Mouse (Mus musculus) megakaryocyte, adult 5-6 weeks (primary cell): ENCODE measurements at regions not wholly inside any gene's neighbourhood (a gene's known extent, or its start where the extent isn't known, plus 50 kb on each side); places are given as distances from the start of the nearest gene placed in this dataset.

Experiments used
- ATAC-seq: 2 replicates; pipeline ENCODE4 v1.8.0; 2016; ENCODE audit warnings: mild to moderate bottlenecking, inconsistent platforms; ENCODE audit not compliant: poor library complexity, severe bottlenecking

DNA sequence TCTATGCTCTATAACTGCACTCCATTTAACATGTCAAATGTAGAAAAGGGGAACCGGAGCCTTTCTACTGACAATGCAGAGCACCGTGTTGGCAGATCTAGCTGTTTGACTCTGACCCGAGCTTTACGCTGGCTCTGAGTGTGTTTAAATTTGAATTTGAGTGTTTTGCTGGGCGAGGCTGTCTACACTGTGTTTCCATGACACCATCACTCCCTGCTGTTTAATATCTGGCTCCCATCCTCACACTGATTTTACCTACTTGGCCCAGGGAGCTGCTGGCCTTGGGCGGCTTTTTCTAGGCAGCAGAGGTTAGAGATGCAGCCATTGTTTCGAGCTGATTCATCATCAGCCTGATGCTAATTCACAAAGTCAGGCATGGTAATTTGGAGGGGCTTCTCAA is 100.7 kb upstream of the Serp2 start:
- ATAC-seq: peak; percentile 54; the same call in 1 of the 2 replicates

DNA sequence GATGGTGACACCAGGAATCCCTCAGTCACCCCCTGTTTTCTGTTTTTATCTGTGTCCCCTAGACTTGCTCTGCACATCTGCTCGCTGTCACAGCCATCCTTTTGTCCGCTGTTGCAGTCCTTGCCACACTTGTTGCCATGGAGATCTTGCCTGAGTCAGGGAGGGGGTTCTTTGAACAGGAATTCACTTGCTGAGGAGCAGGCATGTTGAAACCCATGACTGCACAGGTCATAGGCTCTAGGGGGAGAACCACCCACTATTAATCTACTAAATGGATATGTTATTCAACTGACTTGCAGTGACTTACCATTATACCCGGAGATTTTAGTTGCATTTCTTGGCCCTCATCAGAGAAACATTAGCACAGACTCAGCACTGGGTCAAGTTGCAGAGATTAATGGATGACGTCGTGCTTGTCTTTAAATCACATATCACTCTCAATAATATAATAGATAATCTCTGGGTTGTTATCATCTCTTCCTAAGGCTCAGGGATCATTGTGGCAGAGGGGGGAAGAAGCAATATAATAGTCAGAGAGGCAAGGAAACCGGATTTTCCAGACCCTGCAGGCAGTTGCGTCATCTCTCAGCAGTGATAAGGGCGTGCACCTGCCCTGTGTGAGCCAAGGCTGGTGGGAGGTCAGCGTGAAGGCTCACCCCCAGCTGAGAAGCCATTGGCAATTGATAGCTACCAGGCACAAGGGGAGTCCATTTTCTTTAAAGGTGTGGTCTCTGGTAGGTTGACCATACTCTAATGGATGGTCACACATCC is 95.9 kb upstream of the Serp2 start:
- no peak for ATAC-seq

DNA sequence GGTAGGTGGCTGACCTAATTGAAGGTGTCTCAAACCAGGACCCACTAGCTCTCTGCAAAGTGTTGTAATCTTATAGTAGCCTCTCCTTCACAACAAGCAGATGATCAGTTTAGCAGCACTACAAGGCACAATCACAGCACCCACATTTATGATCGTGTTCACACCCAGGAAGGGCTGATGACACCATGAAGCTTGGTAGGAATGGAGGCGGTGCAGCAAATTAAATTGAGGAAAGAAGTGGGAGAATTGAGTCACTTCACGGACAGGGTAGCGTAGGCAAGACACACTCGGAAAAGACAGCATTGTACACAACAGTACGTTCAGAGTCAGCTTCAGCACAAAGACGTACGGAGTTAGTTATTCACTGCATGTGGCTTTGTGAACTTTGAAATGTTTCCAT is 94.4 kb upstream of the Serp2 start:
- ATAC-seq: no peak

DNA sequence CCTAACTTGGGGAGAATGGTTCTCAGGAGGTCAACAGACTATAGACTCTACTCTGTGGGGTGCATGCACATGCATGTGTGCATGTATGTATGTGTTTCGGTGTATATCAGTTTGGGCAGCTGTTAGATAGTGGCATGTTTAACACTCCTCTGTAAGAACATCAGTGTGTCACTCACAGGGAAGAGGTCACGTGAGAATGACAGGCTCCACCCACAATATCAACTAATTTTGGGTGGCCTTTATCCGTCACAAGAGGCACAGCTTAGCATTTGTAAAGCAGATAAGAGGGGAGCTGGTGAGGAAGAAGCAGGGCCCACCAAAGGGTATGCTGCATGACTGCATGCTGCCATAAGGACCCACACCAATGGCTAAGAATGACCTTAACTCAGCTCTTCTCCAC is 93.2 kb upstream of the Serp2 start:
- no peak for ATAC-seq

DNA sequence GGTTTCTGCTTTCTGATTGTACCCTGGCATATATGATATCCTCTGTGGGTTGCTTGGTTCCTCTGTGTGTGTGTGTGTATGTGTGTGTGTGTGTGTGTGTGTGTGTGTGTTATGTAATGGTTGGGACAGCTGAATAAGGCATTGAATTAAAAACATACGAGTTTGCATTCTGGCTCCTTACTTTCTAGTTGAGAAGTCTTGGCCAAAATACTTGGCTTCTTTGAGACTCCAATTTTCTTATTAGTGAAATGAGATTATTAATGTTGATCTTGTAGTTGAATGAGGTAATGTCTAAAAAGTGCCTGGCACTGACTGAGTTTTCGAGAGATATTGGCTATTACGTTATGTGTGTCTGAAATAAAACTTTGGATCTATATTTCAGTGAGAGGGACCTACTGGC is 88.0 kb upstream of the Serp2 start:
- ATAC-seq: no peak

DNA sequence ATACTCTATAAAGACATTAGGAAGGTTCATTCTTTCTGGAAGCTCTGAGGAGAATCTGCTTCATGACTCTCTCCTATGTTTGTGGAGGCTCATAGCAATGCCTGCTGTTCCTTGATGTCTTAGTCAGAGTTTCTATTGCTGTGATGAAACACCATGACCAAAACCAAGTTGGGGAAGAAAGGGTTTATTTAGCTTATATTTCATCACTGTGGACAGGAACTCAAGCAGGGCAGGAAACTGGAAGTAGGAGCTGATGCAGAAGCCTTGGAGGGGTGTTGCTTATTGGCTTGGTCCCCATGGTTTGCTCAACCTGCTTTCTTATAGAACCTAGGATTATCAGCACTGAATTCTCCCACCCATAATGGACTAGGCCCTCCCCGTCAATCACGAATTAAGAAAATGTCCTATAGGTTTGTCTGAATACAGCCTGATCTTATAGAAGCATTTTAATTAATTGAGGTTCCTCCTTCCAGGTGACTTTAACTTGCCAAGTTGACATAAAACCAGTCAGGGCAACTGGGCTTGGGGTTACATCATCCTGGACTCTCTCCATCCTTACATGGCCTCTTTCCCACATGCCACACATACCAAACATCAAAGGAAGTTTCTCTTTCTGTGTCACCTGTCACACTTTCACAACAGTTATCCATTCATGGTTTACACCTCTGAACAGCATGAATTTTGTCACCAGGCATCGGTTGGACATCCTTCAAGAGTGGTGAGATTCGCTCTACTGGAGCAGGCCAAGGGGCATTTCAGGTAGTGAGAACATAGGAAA is 85.3 kb upstream of the Serp2 start:
- ATAC-seq: peak; percentile 71

DNA sequence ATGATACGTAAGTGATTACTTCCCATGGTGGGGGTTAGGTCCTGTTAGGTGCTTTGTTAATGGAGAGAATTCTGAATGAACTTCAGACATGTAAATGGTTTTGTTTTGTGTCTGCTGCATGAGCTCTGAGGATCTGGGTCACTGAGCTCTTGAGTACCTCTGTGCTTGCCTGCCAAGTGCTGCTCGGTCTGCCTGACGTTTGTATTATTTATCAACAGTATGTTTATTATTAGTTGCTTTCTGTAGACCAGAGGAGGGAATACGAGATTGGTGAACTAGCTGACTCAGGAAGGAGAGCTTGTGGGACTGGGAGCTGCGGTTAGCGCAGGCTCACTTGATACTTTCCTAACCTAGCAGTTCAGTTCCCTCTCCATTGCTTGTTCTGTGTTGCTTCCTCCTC is 76.5 kb upstream of the Serp2 start:
- ATAC-seq: no peak

DNA sequence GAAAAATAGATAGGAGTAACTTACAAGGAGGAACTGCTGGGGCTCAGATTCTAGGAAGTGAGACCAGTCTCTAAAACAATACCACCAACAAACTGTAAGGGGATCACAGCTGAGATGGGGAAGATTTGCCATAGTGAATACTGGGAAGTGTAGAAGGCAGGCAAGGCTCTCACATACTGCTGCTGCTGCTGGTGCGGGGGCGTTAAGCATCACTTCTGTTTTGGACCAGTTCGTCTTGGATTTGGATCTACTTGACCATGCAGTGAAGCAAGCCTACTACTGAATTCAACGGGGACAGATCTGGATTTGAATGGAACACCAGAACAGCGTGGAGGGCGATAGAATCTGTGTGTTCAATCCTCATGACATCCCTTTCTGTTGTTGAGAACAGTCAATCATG is 76.1 kb upstream of the Serp2 start:
- ATAC-seq: peak; percentile 27; the same call in 1 of the 2 replicates

DNA sequence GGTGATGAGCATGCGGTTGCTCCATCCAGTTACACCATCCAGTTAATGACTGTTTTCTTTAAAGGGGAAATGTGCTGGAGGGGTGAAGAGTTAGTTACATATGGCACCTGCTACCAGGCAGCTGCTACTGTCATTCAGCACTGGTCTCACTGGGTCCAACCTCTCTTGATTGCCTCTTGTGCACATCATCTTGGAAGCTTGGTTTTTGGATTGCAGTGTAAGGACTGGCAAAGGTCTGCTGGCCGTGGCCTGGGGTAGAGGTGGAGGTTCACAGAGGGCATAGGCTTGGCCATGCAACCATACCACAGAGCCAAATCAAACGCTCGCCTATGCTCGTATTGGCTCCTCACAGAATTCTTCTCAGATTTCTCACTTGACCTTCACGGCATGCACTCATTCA is 75.1 kb upstream of the Serp2 start:
- no peak for ATAC-seq

DNA sequence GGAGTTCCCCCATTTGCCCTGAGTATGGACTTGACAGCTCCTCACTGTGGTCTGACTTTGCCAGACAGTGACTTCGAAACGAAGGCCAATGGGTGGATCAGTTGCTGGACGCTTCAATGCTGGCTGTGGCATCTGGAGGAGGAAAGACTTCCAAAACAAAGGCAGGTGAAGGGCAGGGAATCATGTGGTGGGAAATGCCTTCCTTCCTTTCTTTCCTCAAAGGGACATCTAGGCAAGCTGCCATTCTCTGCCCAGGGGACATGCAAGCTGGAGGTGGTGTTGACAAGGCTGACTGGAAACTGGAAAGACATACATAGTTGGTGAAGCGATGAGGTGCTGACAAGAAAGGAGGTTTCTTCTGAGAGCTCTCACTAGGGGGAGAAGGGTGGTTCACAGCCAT is 74.5 kb upstream of the Serp2 start:
- ATAC-seq: no peak

DNA sequence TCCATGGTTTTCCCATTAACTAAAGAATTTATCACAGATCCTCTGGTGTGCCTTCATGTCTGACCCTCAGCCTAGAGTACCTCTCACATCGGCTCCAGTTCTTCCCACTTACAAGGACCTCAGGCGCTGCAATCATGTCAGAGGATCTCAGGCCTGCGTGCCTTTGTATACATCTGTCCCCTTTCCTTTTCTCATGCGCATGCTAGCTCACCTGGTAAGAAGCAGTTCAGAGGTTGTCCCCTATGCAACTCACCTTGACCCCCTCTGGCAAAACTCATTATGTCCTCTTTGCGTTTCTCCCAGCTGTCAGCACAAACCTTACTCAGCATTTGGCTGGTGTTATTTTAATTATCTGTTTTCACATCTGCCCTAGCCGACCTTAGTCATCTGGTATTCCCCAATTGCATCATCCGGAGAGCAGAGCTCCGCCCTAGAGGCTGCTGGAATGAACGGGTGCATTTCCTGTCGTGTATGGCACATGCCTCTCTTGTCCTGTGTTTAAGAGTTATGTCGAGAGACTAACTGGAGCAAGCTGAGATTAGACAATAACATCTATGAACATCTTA is 73.3 kb upstream of the Serp2 start:
- no peak for ATAC-seq

DNA sequence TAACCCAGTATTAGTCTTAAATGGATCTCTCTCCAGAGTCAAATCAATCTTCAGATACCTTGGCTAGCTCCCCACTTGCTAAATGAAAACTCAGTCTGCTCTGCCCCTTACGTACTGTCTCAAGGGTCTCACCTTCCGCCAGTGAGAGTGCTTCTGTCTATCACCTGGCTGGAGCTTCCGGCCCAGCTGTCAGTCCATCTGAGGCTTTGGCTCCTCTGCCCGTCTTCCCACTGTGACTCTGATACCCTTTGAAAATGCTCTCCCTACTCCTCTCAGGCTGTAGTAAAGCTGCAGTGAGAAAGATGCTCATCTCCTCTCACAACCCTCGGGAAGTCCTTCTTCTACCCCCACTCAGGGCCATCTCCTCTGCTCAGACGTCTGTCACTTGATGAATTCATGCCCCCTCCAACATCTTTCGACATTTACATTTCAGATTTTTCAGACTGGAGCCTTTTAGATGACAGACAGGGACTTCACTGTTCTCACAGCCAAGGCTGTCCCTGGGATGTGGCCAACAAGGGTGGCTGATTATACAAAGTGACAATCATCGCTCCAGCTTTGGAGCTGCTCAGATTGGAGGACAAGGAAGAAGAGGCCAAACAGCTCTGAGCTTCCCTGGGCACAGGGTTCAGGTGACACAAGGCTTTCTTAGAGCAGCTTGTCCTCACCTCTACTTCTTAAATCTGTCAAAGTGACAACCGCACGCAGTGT is 71.6 kb upstream of the Serp2 start:
- no peak for ATAC-seq

DNA sequence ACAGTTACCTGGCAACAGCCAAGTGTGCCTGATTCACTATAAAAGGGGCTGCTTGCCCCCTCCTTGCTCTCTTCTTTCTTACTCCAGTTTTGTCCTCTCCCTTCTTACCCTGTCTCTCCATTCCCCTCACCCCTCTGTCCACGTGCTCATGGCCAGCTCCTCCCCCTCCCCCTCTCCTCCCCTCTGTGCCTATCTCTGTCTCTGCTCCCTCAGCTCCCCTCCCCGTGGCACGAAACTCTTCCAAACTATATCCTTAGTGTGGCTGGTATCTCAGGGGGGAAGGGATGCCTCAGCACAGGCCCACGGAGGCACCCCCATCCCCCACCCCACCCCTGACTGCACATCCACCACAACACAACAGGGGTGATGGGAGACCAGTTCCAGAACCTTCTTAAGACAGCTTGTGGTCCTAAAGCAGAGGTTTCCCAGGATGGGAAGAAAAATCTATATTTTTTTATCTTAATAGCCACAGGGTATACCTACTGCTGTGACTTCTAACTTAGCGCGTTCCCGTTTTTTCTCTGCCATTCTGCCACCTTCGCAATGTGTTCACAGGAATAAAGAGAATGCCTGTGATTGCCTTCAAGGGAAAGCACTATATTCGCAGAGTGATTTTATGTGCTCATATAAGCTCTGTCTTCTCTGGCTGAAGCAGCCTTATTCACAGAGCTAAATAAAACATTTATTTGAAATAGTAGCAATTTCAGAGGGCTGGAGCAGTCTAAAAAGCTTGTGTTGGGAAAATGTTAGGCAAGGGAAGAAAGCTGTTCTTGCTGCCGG is 69.1 kb upstream of the Serp2 start:
- ATAC-seq: no peak

DNA sequence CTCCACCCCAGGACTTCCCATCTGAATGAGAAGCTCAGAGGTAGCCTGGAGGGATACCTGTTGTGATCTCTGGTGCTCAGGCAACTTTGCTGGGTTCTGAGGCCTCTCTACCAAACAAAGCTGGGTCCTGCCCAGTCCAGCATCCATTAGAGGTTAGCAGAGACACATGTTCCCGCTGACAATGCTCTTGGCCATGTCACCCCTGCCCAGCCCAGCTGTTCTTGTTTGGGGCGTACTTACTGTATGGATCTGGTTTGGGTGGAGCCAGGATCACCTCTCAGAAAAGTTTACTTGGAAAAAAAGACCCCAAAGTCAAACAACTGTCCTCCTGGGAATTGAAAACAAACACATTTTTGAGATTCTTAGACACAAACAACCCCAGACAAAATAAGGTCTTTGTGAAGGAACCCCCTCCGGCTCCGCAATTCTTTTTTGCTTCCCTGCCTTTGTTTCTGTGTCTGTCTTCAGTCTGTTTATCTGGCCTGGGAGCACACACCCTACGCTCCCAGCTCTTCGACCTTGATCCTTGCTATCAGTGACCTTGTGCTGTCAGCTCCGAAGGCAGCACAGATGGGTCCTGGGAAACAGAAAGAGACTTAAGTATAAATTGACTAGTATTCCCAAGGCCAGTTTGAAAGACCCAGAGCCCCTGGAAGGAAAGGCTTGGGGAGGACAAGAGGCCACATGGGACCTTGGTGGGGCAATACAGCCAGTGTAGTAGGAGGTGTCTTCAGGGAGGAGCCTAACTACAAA is 68.1 kb upstream of the Serp2 start:
- no peak for ATAC-seq

DNA sequence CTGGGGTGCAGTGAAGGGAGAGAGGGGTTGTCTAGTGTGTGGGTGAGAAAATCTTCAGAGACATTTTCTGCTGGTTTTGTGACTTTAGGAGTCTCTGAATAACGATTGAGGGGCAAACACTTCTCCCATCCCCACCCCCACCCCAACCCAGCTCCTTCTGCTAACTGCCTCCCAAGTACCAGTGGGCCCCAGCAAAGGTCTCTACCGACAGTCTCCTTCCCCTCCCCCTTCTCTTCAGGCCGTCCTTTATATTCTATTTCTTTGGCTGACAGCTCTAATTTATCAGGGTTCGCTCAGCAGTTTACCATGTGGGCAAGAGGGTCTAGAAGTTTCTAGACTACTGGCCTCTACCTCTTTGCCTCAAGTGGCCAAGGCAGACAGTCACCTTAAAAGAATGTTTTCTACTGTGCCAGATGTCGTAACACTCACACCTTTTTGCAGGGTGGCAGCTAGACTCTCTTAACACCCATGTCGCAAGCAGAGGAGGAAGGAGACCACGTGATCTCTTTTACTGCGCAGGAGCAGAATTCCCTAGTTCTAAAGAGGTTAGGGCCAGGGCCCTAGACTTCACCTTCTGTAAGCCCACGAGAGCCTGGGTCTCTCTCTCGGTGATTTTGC is 66.8 kb upstream of the Serp2 start:
- peak; percentile 69 for ATAC-seq

DNA sequence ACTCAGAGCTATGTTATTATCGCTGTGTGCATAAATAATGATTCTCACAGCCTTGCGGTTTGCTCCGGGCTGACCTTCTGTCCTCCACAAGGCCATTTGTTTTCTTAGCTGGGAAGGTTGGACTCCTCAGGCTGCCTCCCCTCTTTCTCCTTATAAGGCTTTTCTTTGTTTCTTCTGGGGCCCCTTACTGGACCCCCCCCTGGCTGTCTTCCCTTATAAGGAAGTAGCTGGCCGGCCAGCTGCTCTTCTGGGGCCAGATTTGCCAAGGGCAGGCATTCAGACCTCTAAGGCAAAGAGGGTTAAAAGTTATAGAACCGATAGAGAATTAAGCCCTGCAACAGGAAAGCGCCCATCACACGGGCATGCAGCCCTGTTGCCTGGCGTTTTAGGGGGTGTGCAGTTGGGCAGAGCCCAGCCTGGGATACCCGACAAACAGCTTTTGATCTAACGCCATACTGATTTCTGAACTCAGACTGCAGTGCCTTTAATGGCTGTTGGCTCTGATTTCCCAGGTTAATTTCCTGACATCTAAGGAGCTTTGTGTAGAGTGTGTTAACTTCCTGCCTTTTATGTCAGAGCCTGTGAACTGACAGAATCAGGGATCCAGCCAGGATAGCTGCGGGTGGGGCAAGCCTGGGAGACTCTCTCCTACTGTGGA is 66.1 kb upstream of the Serp2 start:
- ATAC-seq: no peak

DNA sequence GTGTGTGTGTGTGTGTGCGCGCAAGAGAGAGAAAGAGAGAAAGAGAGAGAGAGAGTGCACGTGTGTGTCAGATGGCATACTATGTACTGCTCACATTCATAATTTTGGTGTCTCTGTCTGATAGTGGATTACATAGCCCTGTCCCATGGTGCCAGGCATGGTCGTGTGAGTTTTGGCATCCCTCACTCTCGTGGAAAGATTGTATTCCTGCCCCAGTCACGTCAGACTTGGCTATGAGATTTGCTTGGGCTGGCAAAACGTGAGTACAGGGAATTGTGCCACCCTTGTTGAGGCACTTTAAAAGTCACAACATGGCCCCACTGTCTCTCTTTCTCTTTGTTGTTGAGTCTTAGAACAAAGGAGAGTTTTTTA is 62.3 kb upstream of the Serp2 start:
- no peak for ATAC-seq

DNA sequence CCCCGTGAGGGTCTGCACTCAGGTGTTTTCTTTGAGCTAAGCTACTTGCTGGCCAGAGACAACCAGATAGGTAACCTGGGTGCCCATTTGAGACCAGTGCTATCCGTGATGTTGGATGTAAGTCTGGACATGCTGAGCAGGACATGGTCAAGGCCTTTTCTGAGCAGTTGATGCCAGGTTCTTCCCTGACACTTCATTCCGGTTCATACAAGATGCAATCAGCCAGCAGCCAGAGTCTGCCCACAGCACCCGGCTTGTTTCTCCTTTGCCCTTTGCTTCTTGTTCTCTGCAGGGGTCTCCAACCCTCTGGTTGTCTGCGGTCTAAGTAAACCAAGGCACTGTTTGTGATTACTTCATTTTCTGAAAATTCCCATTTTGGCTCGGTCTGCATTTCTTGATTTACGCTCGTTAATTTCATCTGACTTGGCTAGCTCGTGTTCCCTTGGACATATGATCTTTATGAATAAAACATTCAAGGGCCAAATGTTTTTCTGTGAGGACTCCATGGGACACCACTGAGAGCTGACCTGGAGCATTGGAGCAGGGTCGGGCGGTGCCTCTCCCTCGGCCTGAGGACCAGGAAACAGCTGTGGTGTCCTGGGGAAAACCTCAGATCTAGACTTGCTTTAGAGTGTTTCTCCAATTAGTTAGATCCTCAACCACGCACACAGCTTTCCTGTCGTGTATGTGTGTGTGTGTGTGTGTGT is 61.8 kb upstream of the Serp2 start:
- ATAC-seq: no peak
